Mouse (Mus musculus): ENCODE measurements around the gene Gm1113. TPM values are rescaled to one million over a fixed set of nuclear protein-coding genes. Genes with fewer than 3 reads are reported as not detected.

Gene Gm1113
- total RNA-seq, 2 experiments from 2014 or later = not detected

- no peak for DNase-seq
These were observed 38.6 kb downstream of the Gm1113 start for GRCm38 (mm10) chr9:35479456-35479855.

GRCm38 (mm10) chr9:35475394-35475793 is 42.7 kb downstream of the Gm1113 start:
- DNase-seq = no peak

- no peak for DNase-seq
These were observed 43.9 kb downstream of the Gm1113 start for GRCm38 (mm10) chr9:35474104-35474724.

- no peak for DNase-seq
These were observed 49.2 kb downstream of the Gm1113 start for GRCm38 (mm10) chr9:35468913-35469312.

GRCm38 (mm10) chr9:35467264-35467817 is 50.7 kb downstream of the Gm1113 start:
- no peak for DNase-seq

GRCm38 (mm10) chr9:35459594-35459993 is 58.5 kb downstream of the Gm1113 start:
- DNase-seq = no peak

Other genes with a start within 250 kb of the Gm1113 start
- gene Cdon, start 97.1 kb downstream of the Gm1113 start, total RNA-seq (2021) = 10 to 100 TPM; 13.5 to 16.7 TPM
- gene Ddx25, start 40.3 kb upstream of the Gm1113 start, total RNA-seq (2021) = not detected
- 1 to 10 TPM; 7.0 to 9.2 TPM for gene Pus3, start 40.3 kb upstream of the Gm1113 start, total RNA-seq (2021)
- gene Pate2, start 52.0 kb upstream of the Gm1113 start, total RNA-seq (2021) = not detected
- 1 to 10 TPM; 1.0 to 1.1 TPM for gene Hyls1, start 52.1 kb upstream of the Gm1113 start, total RNA-seq (2021)
- gene Pate4, start 93.7 kb upstream of the Gm1113 start, total RNA-seq (2021) = not detected
- not detected for gene Pate3, start 129.9 kb upstream of the Gm1113 start, total RNA-seq (2021)
- gene Pate1, start 169.1 kb upstream of the Gm1113 start, total RNA-seq (2021) = not detected
- gene Gm17677, start 222.8 kb upstream of the Gm1113 start, total RNA-seq (2021) = not detected